In the genomic region with DNA sequence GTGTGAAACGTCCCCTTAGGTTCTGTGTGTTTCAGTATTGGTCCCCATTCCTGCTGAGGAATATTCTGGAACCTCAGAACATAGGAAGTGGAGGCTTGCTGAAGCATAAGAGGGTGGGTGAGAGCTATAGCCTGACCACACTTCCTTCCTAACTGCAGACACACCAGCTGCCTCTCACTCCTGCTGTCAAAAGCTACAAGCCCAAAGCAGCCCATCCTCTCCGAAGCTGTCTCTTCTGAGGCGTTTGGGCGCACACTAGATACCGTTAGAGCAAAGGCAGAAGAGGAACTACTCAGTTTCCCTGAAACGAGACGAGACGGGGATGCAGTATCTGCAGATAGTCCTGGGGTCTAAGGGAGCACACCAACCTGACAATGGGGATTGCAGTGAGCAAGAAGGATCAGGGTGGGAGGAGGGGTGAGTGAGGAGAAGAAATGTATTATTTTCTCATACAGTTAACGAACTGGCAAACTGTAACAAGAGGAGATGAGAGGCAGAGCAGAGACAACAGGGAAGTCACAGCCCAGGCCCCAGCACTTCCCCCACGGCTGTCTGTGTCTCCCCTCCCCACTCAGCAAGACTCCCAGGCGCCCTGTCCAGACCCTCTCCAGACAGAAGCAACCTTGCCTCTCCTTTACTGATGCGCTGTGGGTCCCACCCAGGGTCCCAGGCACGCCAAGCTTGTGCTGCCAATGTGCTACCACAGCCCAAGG, we compare ENCODE assay signal across 11 mouse cellular contexts. TPM values are rescaled to one million over a fixed set of nuclear protein-coding genes. Genes with fewer than 3 reads are reported as not detected.
DNase-seq lines count a peak whose midpoint lies in the region; ATAC-seq and TF ChIP-seq lines count a peak whose summit lies in the region.
"Had no signal": no experiment of that assay in that cellular context is flagged by ENCODE, and none has a peak within 500 bp of the region (broad histone marks: within the 10 kb centered on the region; RNA-seq: fewer than 3 reads in every experiment).

No protein-coding gene starts in this region.

- peak; percentile 94 for ATAC-seq in granulocyte monocyte progenitor cell, adult 5-6 weeks (replicated peaks; ENCODE audit: poor library complexity, severe bottlenecking)
- peak; percentile 68 for ATAC-seq in neutrophil, adult 5-6 weeks (ENCODE audit: extremely low read depth, insufficient number of reproducible peaks, low FRiP score, poor library complexity, severe bottlenecking)

- H3K4me3 ChIP-seq in lung, adult 2 months (replicated peaks; ENCODE audit: extremely low read depth, low read depth, low read length), result no peak overlapping the region
- H3K4me3 ChIP-seq: embryonic facial prominence, embryonic 12.5 days; myocyte had no signal

- no peak for TF ChIP-seq POLR2A in lung, adult 2 months (IDR thresholded peaks at IDR 0.05; ENCODE audit: borderline replicate concordance, extremely low read depth, low read depth, low read length)

- peak; percentile 12 for DNase-seq in lung, postnatal 36 days
- no peak for DNase-seq in lung, adult 2 months
- no peak for DNase-seq in embryo, embryonic 10.5 days (ENCODE audit: low spot score)
- DNase-seq in gastrocnemius, postnatal 10 days, result no peak
- no peak for DNase-seq in cerebellum, adult 9-11 months
- DNase-seq: cerebellum, adult 11-12 months; kidney, adult 8-10 months had no signal

- H3K4me1 ChIP-seq in lung, adult 2 months (ENCODE audit: control insufficient read depth, insufficient read depth, low read length), result no peaks in the 10 kb centered on the region
- H3K4me1 ChIP-seq: embryonic facial prominence, embryonic 12.5 days had no signal

- no peak for TF ChIP-seq CTCF in lung, adult 2 months (IDR thresholded peaks at IDR 0.05; ENCODE audit: insufficient read depth, low read length)

- 84% methylated on average over 13 of the region's 13 CpGs for WGBS in lung, adult 2 months

RNA-seq across cellular contexts. Expression of a gene that starts 9.1 kb away (rescaled TPM):
- 15.8 and 19.1 TPM in 2 replicates for polyA plus RNA-seq in lung, adult 2 months (2012; rRNA removed)
- total RNA-seq in granulocyte monocyte progenitor cell, adult 5-6 weeks (2014; fragmentation: Nextera tagmentation), result 6.1 and 12.7 TPM in 2 replicates
- 14.4 and 18.9 TPM in 2 replicates for total RNA-seq in granulocyte monocyte progenitor cell, adult 5-6 weeks (2017)
- total RNA-seq in neutrophil, adult 5-6 weeks (2017), result 13.2 and 15.1 TPM in 2 replicates
- total RNA-seq in gastrocnemius, postnatal 10 days (2021), result 1 to 10 TPM; 6.9 to 8.0 TPM

RNA-seq across cellular contexts. Expression of a gene that starts 37.3 kb away (rescaled TPM):
- 4.5 and 8.0 TPM in 2 replicates for polyA plus RNA-seq in lung, adult 2 months (2012; rRNA removed)
- 76.8 and 93.4 TPM in 2 replicates for total RNA-seq in granulocyte monocyte progenitor cell, adult 5-6 weeks (2014; fragmentation: Nextera tagmentation)
- 153 and 182 TPM in 2 replicates for total RNA-seq in granulocyte monocyte progenitor cell, adult 5-6 weeks (2017)
- 45.9 and 50.0 TPM in 2 replicates for total RNA-seq in neutrophil, adult 5-6 weeks (2017)
- total RNA-seq in gastrocnemius, postnatal 10 days (2021), result 10 to 100 TPM; 13.8 TPM

RNA-seq across cellular contexts. Expression of a gene that starts 44.7 kb away (rescaled TPM):
- 39.0 and 39.7 TPM in 2 replicates for polyA plus RNA-seq in lung, adult 2 months (2012; rRNA removed)
- total RNA-seq in granulocyte monocyte progenitor cell, adult 5-6 weeks (2014; fragmentation: Nextera tagmentation), result 43.0 and 62.0 TPM in 2 replicates
- total RNA-seq in granulocyte monocyte progenitor cell, adult 5-6 weeks (2017), result 45.3 and 47.9 TPM in 2 replicates
- total RNA-seq in neutrophil, adult 5-6 weeks (2017), result 159 and 173 TPM in 2 replicates
- 10 to 100 TPM; 34.1 to 36.4 TPM for total RNA-seq in gastrocnemius, postnatal 10 days (2021)
